Mouse (Mus musculus): ENCODE measurements around the gene Fbxo17. TPM values are rescaled to one million over a fixed set of nuclear protein-coding genes. Genes with fewer than 3 reads are reported as not detected.

Fbxo17 gene
- polyA plus RNA-seq, 1 experiment from 2014 or later: 9.4 TPM

- ATAC-seq (ENCODE audit: low FRiP score): peak; percentile 59
- DNase-seq (ENCODE audit: low spot score): peak; percentile 95
- no peaks in the 10 kb centered on the region for H3K9me3 ChIP-seq (ENCODE audit: control insufficient read depth, low read length)
- no peaks in the 10 kb centered on the region for H3K27me3 ChIP-seq (ENCODE audit: control insufficient read depth, insufficient read depth, low read length)
- H3K9ac ChIP-seq (ENCODE audit: low read depth, low read length): no peak overlapping the region
- H3K36me3 ChIP-seq (ENCODE audit: control insufficient read depth, insufficient read depth, low read length): no peaks in the 10 kb centered on the region
- WGBS: 47% methylated on average over 6 of the region's 6 CpGs
- no peak overlapping the region for H3K4me3 ChIP-seq (ENCODE audit: low read depth, low read length)
- no peak overlapping the region for H3K4me2 ChIP-seq (replicated peaks; ENCODE audit: low read depth, low read length)
- H3K27ac ChIP-seq (ENCODE audit: low read depth, low read length): no peak overlapping the region
- H3K4me1 ChIP-seq (replicated peaks; ENCODE audit: control insufficient read depth, insufficient read depth, low read length): peaks cover 2% of the 10 kb centered on the region; the same call in 1 of the 2 replicates
These were observed 63.6 kb downstream of the Fbxo17 start for GRCm38 (mm10) chr7:28780067-28780658.

GRCm38 (mm10) chr7:28780857-28781256, 64.3 kb downstream of the Fbxo17 start:
- Histone ChIP-seq H3K9me3 (ENCODE audit: control insufficient read depth, low read length) (no peaks in the 10 kb centered on the region), H3K4me2 (replicated peaks; ENCODE audit: low read depth, low read length) (no peak overlapping the region), H3K27me3 (ENCODE audit: control insufficient read depth, insufficient read depth, low read length) (no peaks in the 10 kb centered on the region), H3K4me3 (ENCODE audit: low read depth, low read length) (no peak overlapping the region), H3K36me3 (ENCODE audit: control insufficient read depth, insufficient read depth, low read length) (no peaks in the 10 kb centered on the region), H3K4me1 (replicated peaks; ENCODE audit: control insufficient read depth, insufficient read depth, low read length) (peaks cover 2% of the 10 kb centered on the region; the same call in 1 of the 2 replicates), H3K9ac (ENCODE audit: low read depth, low read length) (no peak overlapping the region), H3K27ac (ENCODE audit: low read depth, low read length) (no peak overlapping the region)
- 85% methylated on average over 7 of the region's 7 CpGs for WGBS
- no peak for ATAC-seq (ENCODE audit: low FRiP score)
- no peak for DNase-seq (ENCODE audit: low spot score)

DNA sequence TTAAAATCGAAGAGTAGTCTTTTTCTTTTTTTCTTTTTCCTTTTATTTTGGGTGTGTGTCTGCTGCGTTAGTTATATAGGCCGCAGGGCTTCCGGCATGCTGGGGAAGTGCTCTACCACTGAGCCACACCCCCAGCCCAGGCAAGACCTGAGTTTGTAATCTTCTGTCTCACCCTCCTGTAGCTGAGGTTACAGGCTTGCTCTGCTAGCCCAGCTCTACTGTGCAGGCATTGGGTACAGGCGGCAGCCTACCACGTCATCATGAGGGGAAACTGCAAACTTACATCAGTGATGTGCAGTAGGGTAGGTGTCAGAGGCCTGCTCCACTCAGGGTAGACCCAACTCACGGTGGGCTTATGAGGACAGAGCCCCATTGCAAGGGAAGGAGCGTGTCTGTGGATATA, 64.7 kb downstream of the Fbxo17 start:
- Histone ChIP-seq H3K9me3 (ENCODE audit: control insufficient read depth, low read length) (no peaks in the 10 kb centered on the region), H3K27ac (ENCODE audit: low read depth, low read length) (no peak overlapping the region), H3K9ac (ENCODE audit: low read depth, low read length) (no peak overlapping the region), H3K27me3 (ENCODE audit: control insufficient read depth, insufficient read depth, low read length) (no peaks in the 10 kb centered on the region), H3K4me1 (replicated peaks; ENCODE audit: control insufficient read depth, insufficient read depth, low read length) (peaks cover 2% of the 10 kb centered on the region; the same call in 1 of the 2 replicates), H3K36me3 (ENCODE audit: control insufficient read depth, insufficient read depth, low read length) (no peaks in the 10 kb centered on the region), H3K4me2 (replicated peaks; ENCODE audit: low read depth, low read length) (no peak overlapping the region), H3K4me3 (ENCODE audit: low read depth, low read length) (no peak overlapping the region)
- ATAC-seq (ENCODE audit: low FRiP score) (no peak), DNase-seq (ENCODE audit: low spot score) (no peak)
- 86% methylated on average over 8 of the region's 8 CpGs for WGBS

DNA sequence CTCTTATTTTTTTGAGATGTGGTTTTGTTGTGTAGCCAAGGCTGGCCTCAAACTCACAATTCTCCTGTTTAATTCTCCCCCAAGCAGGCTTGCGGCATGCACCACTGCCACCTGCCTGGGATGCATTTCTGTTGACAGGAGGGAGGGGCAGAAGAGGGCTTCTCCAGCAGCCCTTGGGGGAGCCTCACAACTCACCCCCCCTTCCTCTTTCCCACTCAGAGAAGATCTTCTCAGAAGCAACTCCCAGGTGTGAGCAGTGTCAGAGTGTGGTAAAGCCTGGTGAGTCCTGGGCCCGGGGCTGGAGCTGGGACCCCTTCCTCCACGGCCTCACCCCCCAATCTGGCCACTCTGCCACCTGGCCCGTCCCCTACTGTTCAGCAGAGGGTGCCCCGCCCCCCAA, 68.6 kb downstream of the Fbxo17 start:
- Histone ChIP-seq H3K4me3 (ENCODE audit: low read depth, low read length) (no peak overlapping the region), H3K27me3 (ENCODE audit: control insufficient read depth, insufficient read depth, low read length) (no peaks in the 10 kb centered on the region), H3K27ac (ENCODE audit: low read depth, low read length) (no peak overlapping the region), H3K4me2 (replicated peaks; ENCODE audit: low read depth, low read length) (no peak overlapping the region), H3K9me3 (ENCODE audit: control insufficient read depth, low read length) (no peaks in the 10 kb centered on the region), H3K9ac (ENCODE audit: low read depth, low read length) (no peak overlapping the region), H3K36me3 (ENCODE audit: control insufficient read depth, insufficient read depth, low read length) (0 out of 2 replicates have a peak, but pooled peaks cover 2% of the 10 kb centered on the region), H3K4me1 (replicated peaks; ENCODE audit: control insufficient read depth, insufficient read depth, low read length) (peaks cover 2% of the 10 kb centered on the region; the same call in 1 of the 2 replicates)
- ATAC-seq (ENCODE audit: low FRiP score) (no peak), DNase-seq (ENCODE audit: low spot score) (no peak)
- WGBS: 71% methylated on average over 4 of the region's 5 CpGs

Other genes starting within 250 kb of the Fbxo17 start
- gene Ifnl2, start 206.3 kb upstream of the Fbxo17 start, polyA plus RNA-seq (2014; fragmentation: Nextera tagmentation; extraction: Ambion mirVana): not detected in 2 replicates
- gene Ifnl3, start 194.0 kb upstream of the Fbxo17 start, polyA plus RNA-seq (2014; fragmentation: Nextera tagmentation; extraction: Ambion mirVana): not detected in 2 replicates
- not detected in 2 replicates for gene Sycn, start 175.9 kb upstream of the Fbxo17 start, polyA plus RNA-seq (2014; fragmentation: Nextera tagmentation; extraction: Ambion mirVana)
- gene Nccrp1, start 169.6 kb upstream of the Fbxo17 start, polyA plus RNA-seq (2014; fragmentation: Nextera tagmentation; extraction: Ambion mirVana): not detected in 2 replicates
- 25.3 and 27.4 TPM in 2 replicates for gene Samd4b, start 118.7 kb upstream of the Fbxo17 start, polyA plus RNA-seq (2014; fragmentation: Nextera tagmentation; extraction: Ambion mirVana)
- 30.5 and 32.6 TPM in 2 replicates for gene Pak4, start 118.6 kb upstream of the Fbxo17 start, polyA plus RNA-seq (2014; fragmentation: Nextera tagmentation; extraction: Ambion mirVana)
- not detected in 2 replicates for gene Acp7, start 85.5 kb upstream of the Fbxo17 start, polyA plus RNA-seq (2014; fragmentation: Nextera tagmentation; extraction: Ambion mirVana)
- 5.1 and 5.5 TPM in 2 replicates for gene Fbxo27, start 24.0 kb upstream of the Fbxo17 start, polyA plus RNA-seq (2014; fragmentation: Nextera tagmentation; extraction: Ambion mirVana)
- 131 and 132 TPM in 2 replicates for gene Mrps12, start 25.0 kb downstream of the Fbxo17 start, polyA plus RNA-seq (2014; fragmentation: Nextera tagmentation; extraction: Ambion mirVana)
- gene Sars2, start 25.2 kb downstream of the Fbxo17 start, polyA plus RNA-seq (2014; fragmentation: Nextera tagmentation; extraction: Ambion mirVana): 27.2 and 27.7 TPM in 2 replicates
- 0.97 and 1.2 TPM in 2 replicates for gene Ccer2, start 39.4 kb downstream of the Fbxo17 start, polyA plus RNA-seq (2014; fragmentation: Nextera tagmentation; extraction: Ambion mirVana)
- gene Sirt2, start 49.9 kb downstream of the Fbxo17 start, polyA plus RNA-seq (2014; fragmentation: Nextera tagmentation; extraction: Ambion mirVana): 79.1 and 80.3 TPM in 2 replicates
- 42.0 and 43.7 TPM in 2 replicates for gene Nfkbib, start 50.7 kb downstream of the Fbxo17 start, polyA plus RNA-seq (2014; fragmentation: Nextera tagmentation; extraction: Ambion mirVana)
- 2.5 and 2.7 TPM in 2 replicates for gene Rinl, start 72.2 kb downstream of the Fbxo17 start, polyA plus RNA-seq (2014; fragmentation: Nextera tagmentation; extraction: Ambion mirVana)
- gene Hnrnpl, start 91.7 kb downstream of the Fbxo17 start, polyA plus RNA-seq (2014; fragmentation: Nextera tagmentation; extraction: Ambion mirVana): 306 and 312 TPM in 2 replicates
- 83.8 and 84.2 TPM in 2 replicates for gene Ech1, start 108.4 kb downstream of the Fbxo17 start, polyA plus RNA-seq (2014; fragmentation: Nextera tagmentation; extraction: Ambion mirVana)
- gene Lgals4, start 117.0 kb downstream of the Fbxo17 start, polyA plus RNA-seq (2014; fragmentation: Nextera tagmentation; extraction: Ambion mirVana): 2.1 and 2.5 TPM in 2 replicates
- 1.7 and 2.7 TPM in 2 replicates for gene Lgals7, start 147.0 kb downstream of the Fbxo17 start, polyA plus RNA-seq (2014; fragmentation: Nextera tagmentation; extraction: Ambion mirVana)
- gene Capn12, start 164.6 kb downstream of the Fbxo17 start, polyA plus RNA-seq (2014; fragmentation: Nextera tagmentation; extraction: Ambion mirVana): 0.21 and 0.29 TPM in 2 replicates
- gene Actn4, start 245.5 kb downstream of the Fbxo17 start, polyA plus RNA-seq (2014; fragmentation: Nextera tagmentation; extraction: Ambion mirVana): 134 and 157 TPM in 2 replicates